In genomic region chr8:13640452-13640883, GRCm38 (mm10) we compare ENCODE assay signal across 9 mouse cellular contexts. TPM values are rescaled to one million over a fixed set of nuclear protein-coding genes. Genes with fewer than 3 reads are reported as not detected.
DNase-seq lines count a peak whose midpoint lies in the region; ATAC-seq lines count a peak whose summit lies in the region.
"Had no signal": no experiment of that assay in that cellular context is flagged by ENCODE, and none has a peak within 500 bp of the region (broad histone marks: within the 10 kb centered on the region; RNA-seq: fewer than 3 reads in every experiment).

No protein-coding gene starts in this region.

- no peak overlapping the region for H3K9ac ChIP-seq in stomach, embryonic 16.5 days (ENCODE audit: low read length)

- no peak overlapping the region for H3K4me2 ChIP-seq in stomach, embryonic 16.5 days (ENCODE audit: low read depth, low read length)

- no peaks in the 10 kb centered on the region for H3K27me3 ChIP-seq in stomach, embryonic 16.5 days (ENCODE audit: control insufficient read depth, insufficient read depth, low read length)
- H3K27me3 ChIP-seq: megakaryocyte, embryonic 14.5 days had no signal

- peak; percentile 63; the same call in 1 of the 2 replicates for ATAC-seq in stomach, embryonic 16.5 days (ENCODE audit: insufficient read depth, low FRiP score)

- H3K36me3 ChIP-seq in stomach, embryonic 16.5 days (ENCODE audit: control insufficient read depth, insufficient read depth, low read length), result no peaks in the 10 kb centered on the region

- no peak overlapping the region for H3K4me3 ChIP-seq in stomach, embryonic 16.5 days (replicated peaks; ENCODE audit: low read length)
- H3K4me3 ChIP-seq: megakaryocyte, embryonic 14.5 days had no signal

- peak overlapping the region; percentile 68 for H3K27ac ChIP-seq in stomach, embryonic 16.5 days (ENCODE audit: low read length)

- H3K9me3 ChIP-seq in stomach, embryonic 16.5 days (replicated peaks; ENCODE audit: control insufficient read depth, low read length), result no peaks in the 10 kb centered on the region
- H3K9me3 ChIP-seq: megakaryocyte, embryonic 14.5 days had no signal

- H3K4me1 ChIP-seq in stomach, embryonic 16.5 days (ENCODE audit: control insufficient read depth, insufficient read depth, low read length), result peaks cover 33% of the 10 kb centered on the region

- WGBS in stomach, embryonic 16.5 days, result 38% methylated on average over 9 of the region's 9 CpGs

- peak; percentile 68 to 75 for DNase-seq in heart, adult 18-20 months
- DNase-seq in heart, postnatal 4 days, result no peak
- DNase-seq in urinary bladder, postnatal 14 days (ENCODE audit: low spot score), result peak; percentile 66
- DNase-seq in urinary bladder, postnatal 10 days (ENCODE audit: low spot score), result no peak
- DNase-seq in kidney, postnatal 4 days, result peak; percentile 63 to 75
- no peak for DNase-seq in natural killer cell, adult 2 months (ENCODE audit: low spot score in 2 of 2)
- no peak for DNase-seq in thymus, postnatal 10 days (ENCODE audit: low spot score in 2 of 2)

RNA-seq across cellular contexts. Expression of gene Rasa3, which starts 36.9 kb away (rescaled TPM):
- 10 to 100 TPM; 11.2 to 14.0 TPM for total RNA-seq in heart, adult 18-20 months (2021)
- 10 to 100 TPM; 27.4 to 31.1 TPM for total RNA-seq in heart, postnatal 4 days (2021)
- 30.9 and 35.5 TPM in 2 replicates for polyA plus RNA-seq in stomach, embryonic 16.5 days (2015; fragmentation: Nextera tagmentation; extraction: Ambion mirVana)

Comparison
In these comparisons a context has a peak if more than half of its experiments do, and no peak if none do; other contexts are left out.
1. DNase-seq: peak in heart, adult 18-20 months (2 of 2), urinary bladder, postnatal 14 days (single experiment) and kidney, postnatal 4 days (2 of 2); none in heart, postnatal 4 days (single experiment), urinary bladder, postnatal 10 days (single experiment), natural killer cell, adult 2 months (0 of 2) and thymus, postnatal 10 days (0 of 2).